Mouse (Mus musculus) heart, embryonic 14.5 days (tissue): ENCODE measurements around the gene Setx. TPM values are rescaled to one million over a fixed set of nuclear protein-coding genes. Genes with fewer than 3 reads are reported as not detected.
"Not testable (repeated sequence)": the region's sequence is repeated elsewhere in the genome, so short reads cannot be mapped to it uniquely, and the experiment has no call there.

Experiments used
- ATAC-seq: fragments of 200-750 bp; cut with Nextera tagmentation; 2 replicates; pipeline ENCODE4 v1.8.0; 2017; ENCODE audit warnings: low read depth, moderate TSS enrichment; ENCODE audit not compliant: insufficient number of reproducible peaks, insufficient read depth, low FRiP score
- H3K27ac ChIP-seq, 2 experiments: fragments of 200-500 bp in 1 of 2; fragments of 300-500 bp in 1 of 2; sonication (generic) in 1 of 2; replicated peaks in 1 of 2; 2 replicates each; pipeline ENCODE4 v1.5.1; 2012 to 2014; ENCODE audit warnings: low read depth in 2 of 2, low read length in 2 of 2, control low read depth in 1 of 2, mild to moderate bottlenecking in 1 of 2, mixed read lengths in 1 of 2; ENCODE audit not compliant: control insufficient read depth in 1 of 2, insufficient read depth in 1 of 2
- H3K27me3 ChIP-seq: fragments of 300-500 bp; sonication (generic); 2 replicates; pipeline ENCODE4 v1.6.1; 2014; ENCODE audit warnings: mild to moderate bottlenecking, low read length, control low read depth; ENCODE audit not compliant: control insufficient read depth, insufficient read depth
- H3K36me3 ChIP-seq: fragments of 300-500 bp; sonication (generic); 2 replicates; pipeline ENCODE4 v1.6.1; 2014; ENCODE audit warnings: mild to moderate bottlenecking, control low read depth, low read length, mixed read lengths; ENCODE audit not compliant: control insufficient read depth, insufficient read depth
- H3K4me1 ChIP-seq, 2 experiments: fragments of 200-500 bp in 1 of 2; fragments of 300-500 bp in 1 of 2; sonication (generic) in 1 of 2; 2 replicates each; pipeline ENCODE4 v1.6.1; 2012 to 2014; ENCODE audit warnings: low read length in 2 of 2, control low read depth in 1 of 2, mixed read lengths in 1 of 2; ENCODE audit not compliant: control insufficient read depth in 2 of 2, insufficient read depth in 2 of 2
- H3K4me2 ChIP-seq: fragments of 300-500 bp; sonication (generic); 2 replicates; pipeline ENCODE4 v1.6.1; 2014; ENCODE audit warnings: mild to moderate bottlenecking, low read length
- H3K4me3 ChIP-seq, 2 experiments: fragments of 200-500 bp in 1 of 2; fragments of 300-500 bp in 1 of 2; sonication (generic) in 1 of 2; 2 replicates each; pipeline ENCODE4 v1.5.1; 2012 to 2014; ENCODE audit warnings: low read length in 2 of 2, mild to moderate bottlenecking in 2 of 2, control low read depth in 1 of 2, low read depth in 1 of 2, moderate library complexity in 1 of 2; ENCODE audit not compliant: control insufficient read depth in 1 of 2, insufficient read depth in 1 of 2
- H3K9ac ChIP-seq: fragments of 300-500 bp; sonication (generic); 2 replicates; pipeline ENCODE4 v1.6.1; 2014; ENCODE audit warnings: mild to moderate bottlenecking, low read length
- H3K9me3 ChIP-seq: fragments of 300-500 bp; sonication (generic); 2 replicates; pipeline ENCODE4 v1.6.1; 2016; ENCODE audit warnings: low read length, control low read depth; ENCODE audit not compliant: control insufficient read depth
- WGBS: fragments of 180-500 bp; shearing (Covaris S2); extraction: QIAGEN DNeasy Blood & Tissue Kit; methylation state at CpG from one replicate; pipeline ENCODE4 v1.1.7; 2014; 5-methylcytosine and 5-hydroxymethylcytosine counted together
- polyA plus RNA-seq: library from polyadenylated mRNA; unstranded; fragments of >200 nt; fragmentation: Nextera tagmentation; extraction: Ambion mirVana; gene quantifications from 2 replicates; pipeline ENCODE4 v1.2.1, GENCODE M21; 2014

Setx gene
- polyA plus RNA-seq, 1 experiment from 2014 or later: 10.0 TPM

DNA sequence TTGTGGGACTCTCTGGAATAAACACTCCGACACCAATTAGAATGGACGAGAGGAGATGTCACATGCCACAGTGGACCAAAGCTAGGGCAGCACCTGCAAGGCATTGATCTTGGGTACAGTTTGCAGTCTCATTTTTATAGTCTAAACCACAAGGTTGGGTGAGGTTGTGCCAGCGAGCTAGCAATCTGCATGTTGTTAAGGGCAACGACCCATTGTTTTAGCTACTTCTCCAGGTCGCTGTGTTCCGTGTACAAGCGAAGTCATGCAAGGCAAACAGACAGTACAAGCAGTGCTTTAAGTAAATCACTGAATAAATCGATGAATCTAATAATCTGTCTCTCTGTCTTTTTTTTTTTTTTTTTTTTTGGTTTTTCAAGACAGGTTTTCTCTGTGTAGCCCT lies 28.3 kb upstream of the Setx start:
- Histone ChIP-seq H3K4me1 (no peaks in the 10 kb centered on the region), H3K9me3 (no peaks in the 10 kb centered on the region), H3K9ac (no peak overlapping the region), H3K27me3 (no peaks in the 10 kb centered on the region), H3K4me2 (no peak overlapping the region), H3K4me3 (no peak overlapping the region), H3K36me3 (no peaks in the 10 kb centered on the region), H3K27ac (no peak overlapping the region)
- WGBS: 92% methylated on average over 8 of the region's 8 CpGs
- ATAC-seq: no peak

DNA sequence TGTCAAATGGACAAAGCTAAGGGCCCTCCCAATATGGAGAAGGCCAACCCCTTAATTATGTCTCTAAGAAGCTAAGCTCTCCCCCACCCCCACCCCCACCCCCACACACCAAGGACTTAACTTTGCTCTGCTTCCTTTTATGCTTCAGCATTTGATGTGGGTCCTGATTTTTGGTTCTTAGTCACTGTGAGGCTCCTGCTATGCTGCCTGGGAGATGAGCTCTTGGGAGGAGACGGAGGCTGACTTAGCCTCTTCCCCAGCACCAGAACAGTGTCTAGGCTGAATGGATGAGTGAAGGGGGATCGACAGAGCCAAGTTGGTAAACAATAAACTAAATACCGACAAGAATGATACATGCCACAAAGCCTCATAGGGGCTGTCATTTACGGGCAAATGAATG lies 27.2 kb upstream of the Setx start:
- Histone ChIP-seq H3K27me3 (no peaks in the 10 kb centered on the region), H3K27ac (no peak overlapping the region), H3K4me1 (no peaks in the 10 kb centered on the region), H3K36me3 (no peaks in the 10 kb centered on the region), H3K4me2 (no peak overlapping the region), H3K9me3 (no peaks in the 10 kb centered on the region), H3K9ac (no peak overlapping the region), H3K4me3 (no peak overlapping the region)
- 62% methylated on average over 4 of the region's 4 CpGs for WGBS
- ATAC-seq: no peak

DNA sequence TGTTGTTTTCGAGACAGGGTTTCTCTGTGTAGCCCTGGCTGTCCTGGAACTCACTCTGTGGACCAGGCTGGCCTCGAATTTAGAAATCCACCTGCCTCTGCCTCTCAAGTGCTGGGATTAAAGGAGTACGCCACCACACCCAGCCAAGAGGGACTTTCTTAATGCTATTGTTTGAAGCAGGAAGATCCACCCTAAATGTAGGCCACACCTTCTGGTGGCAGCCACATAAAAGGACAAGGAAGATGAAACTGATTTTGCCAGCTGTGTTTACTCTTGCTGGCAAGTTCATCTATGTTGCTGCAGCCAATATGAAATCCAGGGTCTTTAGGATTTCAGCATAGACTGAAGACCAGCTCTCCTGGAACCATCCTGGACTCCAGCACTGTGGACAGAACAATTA lies 26.5 kb upstream of the Setx start:
- Histone ChIP-seq H3K9ac (no peak overlapping the region), H3K4me3 (no peak overlapping the region), H3K4me2 (no peak overlapping the region), H3K4me1 (no peaks in the 10 kb centered on the region), H3K9me3 (no peaks in the 10 kb centered on the region), H3K27ac (no peak overlapping the region), H3K36me3 (no peaks in the 10 kb centered on the region), H3K27me3 (no peaks in the 10 kb centered on the region)
- WGBS: 83% methylated on average over 3 of the region's 3 CpGs
- ATAC-seq: no peak

DNA sequence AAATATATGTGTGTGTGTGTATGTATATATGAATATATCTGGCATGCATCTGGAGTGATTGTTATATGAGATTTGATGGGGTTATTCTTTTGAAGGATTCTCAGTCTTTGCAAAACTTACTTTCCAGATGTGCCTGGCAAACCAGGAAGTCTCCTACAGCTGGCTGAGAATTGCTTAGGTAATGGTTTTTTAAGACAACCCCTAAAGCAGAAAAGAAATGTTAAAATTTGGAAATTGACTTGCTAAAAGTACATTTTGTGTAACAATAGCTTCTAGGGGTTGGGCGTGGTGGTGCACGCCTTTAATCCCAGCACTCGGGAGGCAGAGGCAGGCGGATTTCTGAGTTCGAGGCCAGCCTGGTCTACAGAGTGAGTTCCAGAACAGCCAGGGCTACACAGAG lies 26.0 kb upstream of the Setx start:
- H3K4me3 ChIP-seq, H3K27ac ChIP-seq, H3K36me3 ChIP-seq, H3K27me3 ChIP-seq, ATAC-seq, H3K4me2 ChIP-seq, H3K9ac ChIP-seq, H3K4me1 ChIP-seq, H3K9me3 ChIP-seq: not testable (repeated sequence)
- 94% methylated on average over 5 of the region's 5 CpGs for WGBS

DNA sequence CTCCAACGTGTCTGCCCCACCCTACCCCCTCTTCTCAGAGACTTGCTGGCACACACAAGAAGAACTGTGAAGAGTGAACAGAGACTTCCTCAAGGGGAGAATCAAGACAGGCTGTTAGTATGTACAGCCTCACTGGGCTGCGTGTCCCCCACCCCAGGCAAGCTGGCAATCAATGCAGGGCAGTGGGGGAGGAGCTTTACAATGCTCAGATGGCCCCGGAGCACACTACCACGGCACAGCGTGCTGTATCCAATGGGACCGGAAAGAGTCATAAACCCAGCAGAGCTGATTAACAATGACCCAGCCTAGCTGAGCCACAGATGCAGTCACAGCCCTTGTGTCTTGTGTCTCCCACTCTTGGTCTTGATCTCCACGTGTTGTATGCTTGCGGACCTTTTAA lies 25.2 kb upstream of the Setx start:
- Histone ChIP-seq H3K9me3 (no peaks in the 10 kb centered on the region), H3K9ac (no peak overlapping the region), H3K36me3 (no peaks in the 10 kb centered on the region), H3K27me3 (no peaks in the 10 kb centered on the region), H3K4me3 (no peak overlapping the region), H3K27ac (no peak overlapping the region), H3K4me1 (no peaks in the 10 kb centered on the region), H3K4me2 (no peak overlapping the region)
- ATAC-seq: no peak
- WGBS: 77% methylated on average over 8 of the region's 8 CpGs

DNA sequence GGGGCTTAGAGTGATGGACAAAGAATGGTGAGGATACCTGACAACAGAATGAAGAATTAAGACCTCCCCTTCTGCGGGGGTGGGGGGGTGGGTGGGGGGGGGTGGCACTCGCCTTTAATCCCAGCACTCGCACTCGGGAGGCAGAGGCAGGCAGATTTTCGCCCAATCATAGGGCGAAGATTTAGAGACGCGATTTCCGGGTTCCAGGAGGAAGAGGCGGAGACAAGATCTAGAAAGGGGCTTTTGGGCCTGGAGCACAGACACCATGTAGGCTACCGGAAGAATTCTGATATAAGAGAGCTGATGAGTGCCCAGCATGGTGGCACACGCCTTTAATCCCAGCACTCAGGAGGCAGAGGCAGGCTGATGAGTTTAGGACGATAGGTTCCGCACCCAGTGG lies 24.3 kb upstream of the Setx start:
- H3K4me2 ChIP-seq: no peak overlapping the region
- no peak overlapping the region for H3K9ac ChIP-seq
- ATAC-seq: no peak
- H3K27me3 ChIP-seq: no peaks in the 10 kb centered on the region
- H3K36me3 ChIP-seq: no peaks in the 10 kb centered on the region
- H3K4me1 ChIP-seq: no peaks in the 10 kb centered on the region
- no peak overlapping the region for H3K27ac ChIP-seq
- WGBS: 82% methylated on average over 14 of the region's 14 CpGs
- H3K4me3 ChIP-seq: no peak overlapping the region
- no peaks in the 10 kb centered on the region for H3K9me3 ChIP-seq

DNA sequence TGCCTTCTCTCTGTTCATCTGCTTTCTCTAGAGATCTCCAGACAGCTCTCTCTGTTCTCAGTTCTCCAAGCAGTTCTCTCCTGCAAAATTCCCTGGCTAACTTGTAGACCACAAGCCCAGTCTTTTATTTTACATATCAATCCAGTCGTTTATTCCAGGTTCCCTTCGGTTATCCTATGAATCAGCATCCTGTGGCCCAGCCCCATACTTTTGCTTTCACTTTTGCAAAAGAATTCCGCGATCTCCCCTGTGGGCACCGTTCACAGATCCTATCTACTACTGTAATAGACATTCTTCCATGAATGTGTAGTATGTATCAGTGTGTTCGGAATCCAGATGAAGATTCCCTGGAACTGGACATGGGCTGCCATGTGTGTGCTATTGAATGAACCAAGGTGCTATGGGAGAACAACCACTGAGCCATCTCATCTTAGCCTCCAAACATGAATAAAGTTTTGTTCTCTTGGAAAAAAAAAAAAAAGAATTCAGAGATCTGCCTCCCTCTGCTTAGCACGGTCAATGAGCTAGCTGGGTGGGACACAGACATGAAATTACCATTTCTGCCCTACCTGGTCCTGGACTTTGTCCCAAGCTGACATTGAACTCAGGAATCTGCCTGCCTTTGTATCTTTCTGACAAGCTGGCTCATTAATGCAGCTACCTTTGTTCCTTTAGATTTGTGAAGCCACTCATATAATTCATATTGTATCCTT lies 23.0 kb upstream of the Setx start:
- H3K27ac ChIP-seq: no peak overlapping the region
- H3K9ac ChIP-seq: no peak overlapping the region
- ATAC-seq: no peak
- H3K27me3 ChIP-seq: no peaks in the 10 kb centered on the region
- peak overlapping the region; percentile 31; the same call in 1 of the 2 replicates for H3K4me2 ChIP-seq
- no peaks in the 10 kb centered on the region for H3K36me3 ChIP-seq
- WGBS: 56% methylated on average over 7 of the region's 7 CpGs
- no peak overlapping the region for H3K4me3 ChIP-seq
- H3K4me1 ChIP-seq: no peaks in the 10 kb centered on the region
- no peaks in the 10 kb centered on the region for H3K9me3 ChIP-seq
